Comparison of ENCODE assay signal across 10 mouse cellular contexts in the genomic region with DNA sequence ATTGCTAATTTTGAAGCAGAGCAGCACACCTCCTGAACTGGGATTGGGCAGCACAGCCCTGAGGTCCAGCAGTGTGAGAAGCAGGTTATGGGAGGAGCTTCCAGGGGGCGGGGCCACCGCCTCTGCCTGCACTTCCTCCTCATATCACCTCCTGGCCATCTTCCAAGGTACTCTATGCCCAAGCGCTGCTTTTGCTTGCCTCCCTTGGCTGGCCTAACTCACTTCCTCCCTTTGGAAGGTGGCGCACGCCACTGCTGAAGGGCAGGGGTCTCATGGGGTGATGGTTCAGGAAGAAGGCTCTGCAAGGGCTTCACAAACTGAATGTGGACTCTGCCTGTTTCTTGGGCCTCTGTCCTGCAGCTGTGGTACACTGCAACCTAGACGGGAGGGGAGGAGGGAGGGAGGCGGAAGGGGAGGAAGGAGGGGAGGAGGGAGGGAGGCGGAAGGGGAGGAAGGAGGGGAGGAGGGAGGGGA. TPM values are rescaled to one million over a fixed set of nuclear protein-coding genes. Genes with fewer than 3 reads are reported as not detected.
DNase-seq lines count a peak whose midpoint lies in the region; ATAC-seq lines count a peak whose summit lies in the region.
"Had no signal": no experiment of that assay in that cellular context is flagged by ENCODE, and none has a peak within 500 bp of the region (broad histone marks: within the 10 kb centered on the region; RNA-seq: fewer than 3 reads in every experiment).

No protein-coding gene starts in this region.

- no peak overlapping the region for H3K27ac ChIP-seq in intestine, embryonic 15.5 days
- H3K27ac ChIP-seq in liver, embryonic 16.5 days (ENCODE audit: low read length), result no peak overlapping the region
- H3K27ac ChIP-seq in neural tube, embryonic 14.5 days (ENCODE audit: low read depth, low read length), result no peak overlapping the region; the same call in 1 of the 2 replicates
- H3K27ac ChIP-seq: limb, embryonic 12.5 days had no signal

- peak; percentile 83 for ATAC-seq in intestine, embryonic 15.5 days
- ATAC-seq in liver, embryonic 16.5 days (ENCODE audit: low read depth), result peak; percentile 75
- ATAC-seq in neural tube, embryonic 14.5 days (ENCODE audit: low read depth), result no peak
- ATAC-seq: Patski had no signal

- no peaks in the 10 kb centered on the region for H3K36me3 ChIP-seq in intestine, embryonic 15.5 days
- no peaks in the 10 kb centered on the region for H3K36me3 ChIP-seq in liver, embryonic 16.5 days (ENCODE audit: control insufficient read depth, insufficient read depth)
- H3K36me3 ChIP-seq in neural tube, embryonic 14.5 days (ENCODE audit: control insufficient read depth, insufficient read depth, low read length), result no peaks in the 10 kb centered on the region
- H3K36me3 ChIP-seq: limb, embryonic 12.5 days had no signal

- intact Hi-C loops in heart, postnatal 25 days (cut with DNase I), result loop anchor here (10.0 kb wide), 1 partner anchor 402 kb away; the partner anchor contains the start of gene Slc12a5

- H3K4me3 ChIP-seq in intestine, embryonic 15.5 days (replicated peaks), result no peak overlapping the region
- H3K4me3 ChIP-seq in liver, embryonic 16.5 days (ENCODE audit: low read depth, low read length), result no peak overlapping the region
- H3K4me3 ChIP-seq in neural tube, embryonic 14.5 days (ENCODE audit: low read depth, low read length), result no peak overlapping the region

- no peak overlapping the region for H3K9ac ChIP-seq in intestine, embryonic 15.5 days
- H3K9ac ChIP-seq in liver, embryonic 16.5 days (ENCODE audit: low read depth, low read length), result no peak overlapping the region
- no peak overlapping the region for H3K9ac ChIP-seq in neural tube, embryonic 14.5 days (replicated peaks; ENCODE audit: low read depth, low read length)
- H3K9ac ChIP-seq: limb, embryonic 12.5 days had no signal

- DNase-seq in heart, adult 11 months, result peak; percentile 88
- no peak for DNase-seq in heart, postnatal 25 days (ENCODE audit: low spot score)
- peak; percentile 16 for DNase-seq in fat pad, adult 2 months (ENCODE audit: extremely low read depth, low read depth, low spot score)
- no peak for DNase-seq in cerebellum, postnatal 25 days
- DNase-seq in frontal cortex, postnatal 14 days (ENCODE audit: low spot score in 2 of 2), result no peak

- H3K4me2 ChIP-seq in intestine, embryonic 15.5 days (replicated peaks), result peak overlapping the region; percentile 45
- H3K4me2 ChIP-seq in liver, embryonic 16.5 days (ENCODE audit: low read depth, low read length), result no peak overlapping the region
- H3K4me2 ChIP-seq in neural tube, embryonic 14.5 days (ENCODE audit: low read depth, low read length), result peak overlapping the region; percentile 32; the same call in 1 of the 2 replicates

- peaks cover 15% of the 10 kb centered on the region for H3K27me3 ChIP-seq in intestine, embryonic 15.5 days (replicated peaks)
- peaks cover 5% of the 10 kb centered on the region for H3K27me3 ChIP-seq in liver, embryonic 16.5 days (ENCODE audit: control insufficient read depth, insufficient read depth, low read depth, low read length)
- no peaks in the 10 kb centered on the region for H3K27me3 ChIP-seq in neural tube, embryonic 14.5 days (ENCODE audit: control insufficient read depth, insufficient read depth, low read length)

- no peaks in the 10 kb centered on the region for H3K9me3 ChIP-seq in intestine, embryonic 15.5 days
- H3K9me3 ChIP-seq in liver, embryonic 16.5 days (replicated peaks; ENCODE audit: control insufficient read depth, low read length), result no peaks in the 10 kb centered on the region
- H3K9me3 ChIP-seq in neural tube, embryonic 14.5 days (ENCODE audit: control insufficient read depth, low read length), result no peaks in the 10 kb centered on the region
- H3K9me3 ChIP-seq: limb, embryonic 12.5 days had no signal

- 2% methylated on average over 6 of the region's 8 CpGs for WGBS in intestine, embryonic 15.5 days
- WGBS in liver, embryonic 16.5 days (ENCODE audit: insufficient replicate concordance), result 3% methylated on average over 5 of the region's 8 CpGs
- 9% methylated on average over 5 of the region's 8 CpGs for WGBS in neural tube, embryonic 14.5 days

- peaks cover 18% of the 10 kb centered on the region for H3K4me1 ChIP-seq in intestine, embryonic 15.5 days (replicated peaks)
- no peaks in the 10 kb centered on the region; the same call in 1 of the 2 replicates for H3K4me1 ChIP-seq in liver, embryonic 16.5 days (ENCODE audit: control insufficient read depth, low read depth, low read length)
- H3K4me1 ChIP-seq in neural tube, embryonic 14.5 days (ENCODE audit: control insufficient read depth, insufficient read depth, low read length), result peaks cover 15% of the 10 kb centered on the region; the same call in 1 of the 2 replicates

RNA-seq across cellular contexts. Expression of gene Zfp663, which starts 1.4 kb away (rescaled TPM):
- not detected for total RNA-seq in heart, postnatal 25 days (2021)
- 0.75 and 1.1 TPM in 2 replicates for polyA plus RNA-seq in intestine, embryonic 15.5 days (2015; fragmentation: Nextera tagmentation; extraction: Ambion mirVana)
- polyA plus RNA-seq in liver, embryonic 16.5 days (2015; fragmentation: Nextera tagmentation; extraction: Ambion mirVana), result not detected in 2 replicates
- polyA plus RNA-seq in neural tube, embryonic 14.5 days (2014; fragmentation: Nextera tagmentation; extraction: Ambion mirVana), result 6.1 and 7.0 TPM in 2 replicates
- polyA plus RNA-seq: Patski had no signal

RNA-seq across cellular contexts. Expression of gene Zfp334, which starts 21.0 kb away (rescaled TPM):
- 1 to 10 TPM; 2.2 to 2.4 TPM for total RNA-seq in heart, postnatal 25 days (2021)
- 4.9 and 5.0 TPM in 2 replicates for polyA plus RNA-seq in intestine, embryonic 15.5 days (2015; fragmentation: Nextera tagmentation; extraction: Ambion mirVana)
- polyA plus RNA-seq in liver, embryonic 16.5 days (2015; fragmentation: Nextera tagmentation; extraction: Ambion mirVana), result 0.96 and 0.97 TPM in 2 replicates
- polyA plus RNA-seq in neural tube, embryonic 14.5 days (2014; fragmentation: Nextera tagmentation; extraction: Ambion mirVana), result 12.0 and 15.0 TPM in 2 replicates

RNA-seq across cellular contexts. Expression of gene Ocstamp, which starts 33.1 kb away (rescaled TPM):
- under 1 TPM in 1 of 2 experiments, not detected in 1; 0.06 TPM for total RNA-seq in heart, postnatal 25 days (2021)
- 0.61 and 0.64 TPM in 2 replicates for polyA plus RNA-seq in intestine, embryonic 15.5 days (2015; fragmentation: Nextera tagmentation; extraction: Ambion mirVana)
- polyA plus RNA-seq in liver, embryonic 16.5 days (2015; fragmentation: Nextera tagmentation; extraction: Ambion mirVana), result 3.4 and 3.9 TPM in 2 replicates
- polyA plus RNA-seq in neural tube, embryonic 14.5 days (2014; fragmentation: Nextera tagmentation; extraction: Ambion mirVana), result not detected in 2 replicates
- polyA plus RNA-seq: limb, embryonic 12.5 days; Patski had no signal

RNA-seq across cellular contexts. Expression of gene Elmo2, which starts 40.8 kb away (rescaled TPM):
- 10 to 100 TPM; 18.8 to 20.5 TPM for total RNA-seq in heart, postnatal 25 days (2021)
- 58.1 and 63.0 TPM in 2 replicates for polyA plus RNA-seq in intestine, embryonic 15.5 days (2015; fragmentation: Nextera tagmentation; extraction: Ambion mirVana)
- polyA plus RNA-seq in liver, embryonic 16.5 days (2015; fragmentation: Nextera tagmentation; extraction: Ambion mirVana), result 15.9 and 16.3 TPM in 2 replicates
- 98.8 and 110 TPM in 2 replicates for polyA plus RNA-seq in neural tube, embryonic 14.5 days (2014; fragmentation: Nextera tagmentation; extraction: Ambion mirVana)

Comparison
In these comparisons a context has a peak if more than half of its experiments do, and no peak if none do; other contexts are left out.
1. DNase-seq: peak in heart, adult 11 months (single experiment) and fat pad, adult 2 months (single experiment); none in heart, postnatal 25 days (single experiment), cerebellum, postnatal 25 days (0 of 2) and frontal cortex, postnatal 14 days (0 of 2).